Mouse (Mus musculus): ENCODE results near the gene Ccdc12. TPM values are rescaled to one million over a fixed set of nuclear protein-coding genes. Genes with fewer than 3 reads are reported as not detected.
"Not testable (repeated sequence)": the region's sequence is repeated elsewhere in the genome, so short reads cannot be mapped to it uniquely, and the experiment has no call there.

Ccdc12 gene
- polyA plus RNA-seq, 1 experiment from 2014 or later, result 130 TPM

DNA sequence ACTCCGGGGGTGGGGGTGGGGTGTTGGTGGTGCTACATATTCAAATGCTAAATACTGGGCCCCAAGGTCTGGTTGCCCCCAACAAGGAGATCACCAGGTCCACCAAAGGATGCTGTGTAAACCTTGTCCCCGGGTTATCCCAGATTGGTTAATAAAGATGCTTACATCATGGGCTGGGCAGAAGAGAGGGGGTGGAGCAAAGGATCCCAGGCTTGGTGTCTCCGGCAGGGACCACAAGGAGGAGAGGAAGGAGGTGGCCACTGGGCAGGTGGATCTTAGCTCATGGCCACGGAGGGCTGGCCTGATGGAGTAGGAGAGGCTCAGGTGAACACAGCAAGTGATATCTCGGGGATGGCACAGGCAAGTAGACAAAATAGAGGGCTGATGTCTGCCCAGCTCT is 22.6 kb downstream of the Ccdc12 start:
- ATAC-seq (replicated peaks; ENCODE audit: insufficient number of reproducible peaks, insufficient read depth, low FRiP score, low read depth), result no peak
- H3K4me3 ChIP-seq, result no peak overlapping the region
- no peak overlapping the region for H3K4me2 ChIP-seq
- no peaks in the 10 kb centered on the region for H3K36me3 ChIP-seq
- 67% methylated on average over 5 of the region's 5 CpGs for WGBS
- no peaks in the 10 kb centered on the region for H3K9me3 ChIP-seq (replicated peaks)
- no peak overlapping the region for H3K27ac ChIP-seq
- H3K9ac ChIP-seq, result no peak overlapping the region
- no peaks in the 10 kb centered on the region for H3K27me3 ChIP-seq
- peaks cover 62% of the 10 kb centered on the region for H3K4me1 ChIP-seq (replicated peaks)

DNA sequence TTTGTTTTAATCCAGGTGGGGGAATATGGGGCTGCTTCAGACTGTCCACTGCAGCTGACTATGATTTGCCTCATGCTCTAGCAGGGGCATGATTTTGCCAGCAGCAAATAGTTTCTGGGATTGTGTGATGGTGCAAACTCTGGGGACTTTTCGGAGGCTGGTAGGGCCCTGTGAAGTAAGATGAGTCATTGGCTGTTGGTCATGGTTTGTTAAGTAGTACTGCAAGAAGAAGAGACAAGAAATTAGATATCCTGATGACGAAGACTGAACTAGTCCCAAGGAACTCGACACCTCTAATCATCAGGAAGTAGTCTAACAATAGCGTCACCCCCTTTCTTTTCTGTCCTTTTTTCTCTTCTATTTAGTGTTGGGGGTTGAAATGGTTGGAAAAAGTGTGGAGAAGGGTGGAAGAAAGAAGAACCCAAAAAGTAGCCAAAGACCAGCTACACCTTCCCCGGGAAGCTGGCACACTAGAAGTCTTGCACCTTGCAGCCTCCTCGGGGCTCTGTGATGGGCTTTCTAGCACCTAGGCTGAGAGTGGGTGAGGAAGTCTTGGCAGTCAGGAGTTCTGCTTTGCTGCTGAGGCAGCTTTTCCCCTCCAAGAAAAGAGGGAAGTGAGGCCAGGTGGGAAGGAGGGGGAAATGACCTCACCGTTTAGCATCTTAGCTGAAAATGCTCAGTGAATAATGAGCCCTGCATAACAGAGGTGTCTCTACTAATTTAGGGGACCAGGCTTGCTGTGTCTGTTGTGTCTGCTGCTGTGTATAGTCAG is 24.6 kb downstream of the Ccdc12 start:
- no peak overlapping the region for H3K4me3 ChIP-seq
- H3K9ac ChIP-seq, result no peak overlapping the region; the same call in 1 of the 2 replicates
- no peaks in the 10 kb centered on the region for H3K36me3 ChIP-seq
- H3K27me3 ChIP-seq, result no peaks in the 10 kb centered on the region
- H3K4me2 ChIP-seq, result no peak overlapping the region
- 0 out of 2 replicates have a peak overlapping the region, but pooled peaks have one; percentile 99 for H3K27ac ChIP-seq
- H3K4me1 ChIP-seq (replicated peaks), result peaks cover 69% of the 10 kb centered on the region
- WGBS, result 63% methylated on average over 7 of the region's 7 CpGs
- H3K9me3 ChIP-seq (replicated peaks), result no peaks in the 10 kb centered on the region
- ATAC-seq (replicated peaks; ENCODE audit: insufficient number of reproducible peaks, insufficient read depth, low FRiP score, low read depth), result no peak

GRCm38 (mm10) chr9:110681817-110682216 is 25.5 kb downstream of the Ccdc12 start:
- WGBS, result 75% methylated on average over 9 of the region's 9 CpGs
- Histone ChIP-seq H3K36me3 (no peaks in the 10 kb centered on the region), H3K4me3 (no peak overlapping the region), H3K27me3 (no peaks in the 10 kb centered on the region), H3K4me2 (no peak overlapping the region), H3K9ac (no peak overlapping the region), H3K4me1 (replicated peaks) (peaks cover 69% of the 10 kb centered on the region), H3K9me3 (replicated peaks) (no peaks in the 10 kb centered on the region), H3K27ac (peak overlapping the region; percentile 99)
- ATAC-seq (replicated peaks; ENCODE audit: insufficient number of reproducible peaks, insufficient read depth, low FRiP score, low read depth), result no peak

DNA sequence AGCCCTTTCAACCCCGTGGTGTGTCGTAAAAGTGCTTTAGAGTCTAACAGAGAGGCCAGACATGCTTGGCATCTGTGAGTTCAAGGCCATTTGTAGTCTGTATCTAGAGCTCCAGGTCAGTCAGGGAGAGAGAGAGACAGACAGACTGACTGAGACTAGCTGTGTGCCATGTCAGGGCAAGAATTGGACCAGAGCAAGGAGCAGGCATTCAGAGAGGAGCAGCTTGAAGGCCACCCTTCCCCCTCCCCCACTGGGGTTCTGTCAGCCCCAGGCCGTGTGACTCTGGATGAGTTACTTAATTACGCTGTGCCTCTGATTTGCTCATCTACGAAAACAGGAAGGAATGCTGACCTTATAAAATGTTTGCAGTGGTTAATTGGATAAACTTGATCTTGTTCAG is 26.0 kb downstream of the Ccdc12 start:
- no peak overlapping the region for H3K9ac ChIP-seq
- H3K4me1 ChIP-seq (replicated peaks), result peaks cover 72% of the 10 kb centered on the region
- H3K27me3 ChIP-seq, result no peaks in the 10 kb centered on the region
- H3K36me3 ChIP-seq, result no peaks in the 10 kb centered on the region
- peak overlapping the region; percentile 99 for H3K27ac ChIP-seq
- no peak overlapping the region for H3K4me3 ChIP-seq
- no peak overlapping the region for H3K4me2 ChIP-seq
- H3K9me3 ChIP-seq (replicated peaks), result no peaks in the 10 kb centered on the region
- 51% methylated on average over 5 of the region's 5 CpGs for WGBS
- ATAC-seq (replicated peaks; ENCODE audit: insufficient number of reproducible peaks, insufficient read depth, low FRiP score, low read depth), result no peak

- H3K27me3 ChIP-seq; H3K9ac ChIP-seq; H3K4me2 ChIP-seq; H3K9me3 ChIP-seq (replicated peaks); ATAC-seq (replicated peaks; ENCODE audit: insufficient number of reproducible peaks, insufficient read depth, low FRiP score, low read depth); H3K4me3 ChIP-seq; H3K36me3 ChIP-seq: not testable (repeated sequence)
- Histone ChIP-seq H3K27ac (peak overlapping the region; percentile 99), H3K4me1 (replicated peaks) (peaks cover 68% of the 10 kb centered on the region)
- WGBS, result 78% methylated on average over 3 of the region's 3 CpGs
These were observed 26.4 kb downstream of the Ccdc12 start for GRCm38 (mm10) chr9:110682697-110683096.

DNA sequence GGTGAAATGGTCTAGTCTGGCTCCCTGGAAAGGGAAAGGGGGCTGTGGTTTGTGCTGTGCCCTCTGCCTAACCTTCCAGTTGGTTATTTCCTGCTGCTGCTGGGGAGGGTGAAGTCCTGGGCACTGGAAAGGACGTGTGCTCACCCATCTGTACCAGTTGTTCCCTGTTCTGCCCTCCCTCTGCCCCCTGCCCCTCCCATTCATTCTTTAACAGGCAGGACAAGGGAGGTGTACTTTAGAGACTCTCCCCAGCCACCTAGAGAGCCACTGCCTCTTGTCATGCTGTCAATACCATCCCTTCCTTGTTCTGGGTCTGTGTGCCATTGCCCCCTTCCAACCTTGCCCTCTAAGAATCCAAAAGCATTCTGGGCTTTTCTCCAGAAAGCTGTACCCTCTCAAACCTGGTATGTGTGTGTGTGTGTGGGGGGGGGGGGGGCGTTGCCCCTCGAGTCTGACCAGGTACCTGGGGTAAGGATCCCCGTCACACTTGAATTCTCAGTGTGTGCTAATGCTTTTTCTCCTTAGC is 27.3 kb downstream of the Ccdc12 start:
- Histone ChIP-seq H3K4me3 (peak overlapping the region; percentile 19; the same call in 1 of the 2 replicates), H3K9ac (peak overlapping the region; percentile 49), H3K36me3 (no peaks in the 10 kb centered on the region), H3K27me3 (no peaks in the 10 kb centered on the region), H3K27ac (peak overlapping the region; percentile 99), H3K4me1 (replicated peaks) (peaks cover 59% of the 10 kb centered on the region), H3K9me3 (replicated peaks) (no peaks in the 10 kb centered on the region), H3K4me2 (peak overlapping the region; percentile 50)
- WGBS, result 22% methylated on average over 4 of the region's 4 CpGs
- ATAC-seq (replicated peaks; ENCODE audit: insufficient number of reproducible peaks, insufficient read depth, low FRiP score, low read depth), result peak; percentile 84

DNA sequence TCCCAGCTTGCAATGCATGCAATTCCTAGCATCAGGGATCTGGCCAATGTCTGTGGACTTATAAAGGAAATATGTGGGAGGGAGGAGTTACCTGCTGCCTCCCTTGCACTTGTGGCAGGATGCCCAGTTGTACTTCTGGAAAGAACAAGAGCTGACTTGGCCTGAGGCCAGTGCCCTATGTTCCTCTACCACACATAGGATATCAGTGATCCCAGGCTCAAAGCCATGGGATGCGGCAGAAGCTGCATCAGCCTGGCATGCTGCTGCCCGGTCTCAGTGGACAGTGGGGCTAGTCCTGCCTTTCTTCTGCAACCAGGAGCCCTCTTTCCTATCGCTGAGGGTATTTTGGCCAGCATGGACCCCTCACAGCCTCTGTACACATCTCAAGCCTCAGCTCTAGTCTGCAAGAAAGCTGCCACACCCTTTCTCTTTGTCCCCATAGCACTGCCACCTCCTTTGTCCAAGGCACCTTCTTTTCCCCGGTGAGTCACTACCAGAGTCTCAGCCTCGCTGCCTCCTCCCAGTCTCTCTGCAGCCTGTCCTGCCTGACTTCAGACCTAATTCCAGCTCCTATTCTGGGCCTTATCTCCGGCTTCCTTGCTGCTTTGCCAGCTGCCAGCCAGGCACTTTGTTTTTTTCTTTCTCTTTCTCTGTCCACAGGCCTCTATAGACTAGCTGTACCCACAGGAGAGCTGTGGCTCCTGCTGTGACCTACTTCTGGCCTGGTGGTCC is 28.0 kb downstream of the Ccdc12 start:
- Histone ChIP-seq H3K27me3 (no peaks in the 10 kb centered on the region), H3K4me2 (peak overlapping the region; percentile 50), H3K36me3 (no peaks in the 10 kb centered on the region), H3K27ac (peak overlapping the region; percentile 99), H3K4me1 (replicated peaks) (peaks cover 60% of the 10 kb centered on the region), H3K4me3 (peak overlapping the region; percentile 19), H3K9ac (peak overlapping the region; percentile 38), H3K9me3 (replicated peaks) (no peaks in the 10 kb centered on the region)
- WGBS, result 20% methylated on average over 6 of the region's 6 CpGs
- ATAC-seq (replicated peaks; ENCODE audit: insufficient number of reproducible peaks, insufficient read depth, low FRiP score, low read depth), result peak; percentile 77

GRCm38 (mm10) chr9:110685187-110685586 is 28.9 kb downstream of the Ccdc12 start:
- ATAC-seq (replicated peaks; ENCODE audit: insufficient number of reproducible peaks, insufficient read depth, low FRiP score, low read depth), result no peak
- H3K9me3 ChIP-seq (replicated peaks), result no peaks in the 10 kb centered on the region
- WGBS, result 84% methylated on average over 8 of the region's 8 CpGs
- no peaks in the 10 kb centered on the region for H3K27me3 ChIP-seq
- no peak overlapping the region for H3K4me3 ChIP-seq
- peaks cover 64% of the 10 kb centered on the region for H3K4me1 ChIP-seq (replicated peaks)
- H3K36me3 ChIP-seq, result no peaks in the 10 kb centered on the region
- peak overlapping the region; percentile 50 for H3K4me2 ChIP-seq
- H3K9ac ChIP-seq, result peak overlapping the region; percentile 38; the same call in 1 of the 2 replicates
- H3K27ac ChIP-seq, result peak overlapping the region; percentile 99

GRCm38 (mm10) chr9:110685591-110685990 is 29.3 kb downstream of the Ccdc12 start:
- 68% methylated on average over 5 of the region's 5 CpGs for WGBS
- no peak overlapping the region; the same call in 1 of the 2 replicates for H3K9ac ChIP-seq
- H3K4me1 ChIP-seq (replicated peaks), result peaks cover 64% of the 10 kb centered on the region
- H3K27ac ChIP-seq, result peak overlapping the region; percentile 99
- no peaks in the 10 kb centered on the region for H3K9me3 ChIP-seq (replicated peaks)
- no peak overlapping the region for H3K4me3 ChIP-seq
- no peaks in the 10 kb centered on the region for H3K36me3 ChIP-seq
- no peak for ATAC-seq (replicated peaks; ENCODE audit: insufficient number of reproducible peaks, insufficient read depth, low FRiP score, low read depth)
- H3K27me3 ChIP-seq, result no peaks in the 10 kb centered on the region
- no peak overlapping the region for H3K4me2 ChIP-seq

DNA sequence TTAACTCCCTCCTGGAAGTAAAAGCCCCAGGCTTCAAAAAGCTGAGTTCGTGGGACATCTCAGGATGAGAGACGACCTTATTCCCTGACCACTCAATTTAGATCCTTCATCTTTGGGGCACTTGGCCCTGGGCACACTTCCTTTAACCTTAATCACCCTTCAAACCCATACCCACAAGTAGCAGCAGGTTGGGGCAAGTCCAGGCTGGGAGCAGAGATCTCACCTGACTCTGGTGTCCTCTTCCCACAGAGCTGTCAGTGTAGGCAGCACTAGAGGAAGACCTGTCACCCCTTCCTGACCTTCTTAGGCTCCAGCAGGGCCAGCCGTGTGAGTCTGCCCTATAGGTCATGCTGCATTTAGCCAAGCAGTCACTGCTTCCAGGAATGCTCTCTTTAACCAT is 30.2 kb downstream of the Ccdc12 start:
- 57% methylated on average over 3 of the region's 3 CpGs for WGBS

DNA sequence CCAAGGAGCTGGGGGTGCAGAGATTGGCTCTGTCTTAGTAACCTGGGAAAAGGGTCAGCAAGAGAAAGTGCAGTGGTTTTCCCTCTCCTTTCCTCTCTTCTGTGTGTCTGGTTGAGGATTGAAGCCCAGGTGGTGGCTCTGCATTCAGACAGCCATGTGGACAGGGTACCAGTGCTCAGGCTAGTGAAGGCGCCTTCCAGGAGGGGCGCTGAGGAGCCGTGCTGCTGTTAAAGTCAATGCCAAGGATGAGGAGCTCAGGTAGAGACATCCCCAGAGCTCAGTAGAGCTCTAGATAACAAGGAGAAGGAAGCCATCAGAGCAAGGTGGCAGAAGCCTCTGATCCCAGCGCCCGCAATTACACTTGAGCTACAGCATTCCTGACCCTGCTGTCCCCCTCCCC is 30.8 kb downstream of the Ccdc12 start:
- Histone ChIP-seq H3K27ac (no peak overlapping the region), H3K27me3 (no peaks in the 10 kb centered on the region), H3K36me3 (no peaks in the 10 kb centered on the region), H3K9ac (no peak overlapping the region), H3K4me1 (replicated peaks) (peaks cover 59% of the 10 kb centered on the region), H3K4me2 (no peak overlapping the region), H3K9me3 (replicated peaks) (no peaks in the 10 kb centered on the region), H3K4me3 (no peak overlapping the region)
- WGBS, result 67% methylated on average over 5 of the region's 5 CpGs
- no peak for ATAC-seq (replicated peaks; ENCODE audit: insufficient number of reproducible peaks, insufficient read depth, low FRiP score, low read depth)

More for the DNA sequence above, 30.2 kb downstream of the Ccdc12 start:
- H3K9me3 ChIP-seq (replicated peaks), result no peaks in the 10 kb centered on the region
- H3K4me1 ChIP-seq (replicated peaks), result peaks cover 64% of the 10 kb centered on the region
- H3K9ac ChIP-seq, result peak overlapping the region; percentile 24; the same call in 1 of the 2 replicates
- H3K27me3 ChIP-seq, result no peaks in the 10 kb centered on the region
- H3K4me3 ChIP-seq, result no peak overlapping the region
- peak overlapping the region; percentile 99 for H3K27ac ChIP-seq
- no peaks in the 10 kb centered on the region for H3K36me3 ChIP-seq
- H3K4me2 ChIP-seq, result no peak overlapping the region
- ATAC-seq (replicated peaks; ENCODE audit: insufficient number of reproducible peaks, insufficient read depth, low FRiP score, low read depth), result no peak

Data from heart, embryonic 15.5 days (tissue).